Mouse (Mus musculus) lung, postnatal 25 days (tissue): ENCODE measurements around the gene Rrp9.
A peak's percentile ranks its signal among the peaks of the same experiment; 100 is the strongest.
"Not testable (repeated sequence)": the region's sequence is repeated elsewhere in the genome, so short reads cannot be mapped to it uniquely, and the experiment has no call there.

ENCODE experiments used
- DNase-seq: peaks from one replicate; pipeline ENCODE4 v3.0.0; 2022; ENCODE audit warnings: low spot score

The Rrp9 gene

DNA sequence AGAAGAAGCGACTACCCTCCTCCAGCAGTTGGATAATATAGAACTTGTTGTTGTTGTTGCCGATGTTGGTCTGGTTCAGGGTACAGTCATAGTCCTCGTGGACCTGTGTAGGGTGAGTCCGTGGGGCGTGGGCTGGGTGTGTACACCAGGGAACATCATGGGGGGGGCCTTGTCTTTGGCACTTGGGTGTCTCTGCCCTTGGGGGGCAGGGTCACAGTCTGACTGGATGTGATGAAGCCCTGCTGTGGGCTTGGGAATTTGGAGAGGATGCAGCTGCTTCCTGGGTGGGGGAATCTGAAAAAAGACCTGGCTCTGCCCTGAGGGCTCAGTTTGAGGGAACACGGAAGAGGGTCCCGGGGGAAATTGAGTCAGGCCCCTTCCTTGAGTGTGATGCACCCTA lies 717 bp upstream of the Rrp9 start:
- peak; percentile 24 for DNase-seq

DNA sequence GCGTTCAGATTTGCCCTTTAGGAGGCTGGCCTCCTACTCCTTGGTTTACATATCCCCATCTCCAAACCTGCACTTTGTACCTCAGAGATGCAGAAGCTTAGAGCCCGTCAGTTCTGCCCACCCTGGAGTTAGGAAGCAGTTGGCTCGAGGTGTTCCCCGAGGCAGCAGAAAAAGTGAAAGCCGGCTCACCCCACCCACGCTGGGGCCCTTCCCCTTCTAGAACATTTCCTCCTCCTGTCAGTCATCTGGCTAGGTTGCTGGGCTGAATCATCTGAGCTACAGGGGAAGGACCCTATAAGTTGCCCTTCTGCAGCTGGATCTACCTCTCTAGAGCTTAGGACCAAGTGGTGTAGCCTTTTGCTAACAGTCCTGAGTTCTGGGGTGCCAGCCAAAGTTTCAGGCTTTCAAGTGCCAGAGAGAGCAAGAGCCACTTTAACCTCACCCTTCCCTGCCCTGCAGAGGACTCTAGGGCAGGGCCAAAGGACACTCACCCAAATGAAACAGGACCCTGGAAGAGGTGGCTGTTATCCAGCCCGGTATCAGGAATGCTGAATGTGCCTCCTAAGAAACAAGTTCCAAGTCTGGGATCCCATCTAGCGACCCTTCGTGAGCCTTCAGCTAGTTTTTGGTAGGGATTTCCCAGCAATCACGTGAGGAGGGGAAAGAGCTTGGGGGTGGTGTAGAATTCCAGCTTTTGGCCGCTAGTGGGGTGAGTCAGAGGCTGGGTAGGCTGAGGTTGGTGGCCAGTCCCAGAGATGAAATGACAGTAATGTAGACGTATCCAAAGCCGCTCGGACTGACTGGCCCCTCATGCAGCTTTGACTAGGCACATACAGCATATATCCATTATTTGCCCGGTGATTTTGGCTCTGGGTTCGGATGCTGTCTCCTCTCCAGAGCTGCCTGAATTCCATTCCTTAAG lies 500 bp downstream of the Rrp9 start:
- DNase-seq = peak; percentile 85

DNA sequence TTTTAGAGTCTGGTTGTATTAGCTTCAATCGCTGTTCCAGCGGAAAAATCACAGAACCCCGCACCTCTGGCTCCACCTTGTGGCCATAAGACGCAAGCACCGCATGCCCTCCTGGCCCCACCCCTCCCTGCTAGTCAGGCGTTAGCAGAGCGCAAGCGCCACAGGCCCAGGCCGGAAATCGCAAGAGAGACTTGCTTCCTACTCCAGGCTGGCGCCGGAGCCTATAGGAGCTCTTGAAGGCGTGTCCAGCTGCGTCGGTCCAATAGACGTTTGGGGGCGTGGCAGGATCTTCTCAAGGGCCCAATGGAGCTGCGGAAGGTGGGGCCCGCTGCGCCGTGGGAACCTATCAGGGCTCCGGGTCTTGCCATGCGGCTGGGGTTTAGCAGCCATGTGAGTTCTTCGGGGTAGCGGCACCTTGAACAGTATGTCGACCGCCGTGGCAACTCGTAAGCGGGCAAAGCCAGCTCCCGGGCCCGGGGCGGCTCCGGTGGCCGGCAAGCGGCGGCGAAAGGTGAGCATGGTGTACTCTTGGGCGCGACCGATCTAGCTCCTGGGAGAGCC lies 1.2 kb downstream of the Rrp9 start, which contains the start of gene Parp3:
Gene Parp3 (minus strand): TSS at position 26 of the 561 bp plus-strand sequence.
- DNase-seq = peak; percentile 100

DNA sequence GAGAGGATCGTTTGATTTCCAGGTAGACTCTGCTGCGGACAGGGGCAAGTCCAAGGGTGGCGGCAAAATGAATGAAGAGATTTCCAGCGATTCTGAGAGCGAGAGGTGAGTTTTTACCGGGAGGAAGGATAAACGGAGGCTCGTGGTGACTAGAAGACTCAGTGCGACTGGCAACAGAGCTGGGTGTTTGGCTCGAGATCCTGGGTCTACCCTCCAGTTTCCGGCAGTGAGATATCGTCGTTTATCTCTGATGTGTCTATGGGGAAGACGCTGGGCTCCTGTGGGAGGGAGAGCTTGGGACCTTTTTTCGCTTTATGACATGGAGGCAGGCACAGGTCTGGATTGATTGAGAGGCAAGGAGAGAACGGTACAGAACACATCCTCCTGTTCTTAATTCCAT lies 1.9 kb downstream of the Rrp9 start:
- DNase-seq = no peak

DNA sequence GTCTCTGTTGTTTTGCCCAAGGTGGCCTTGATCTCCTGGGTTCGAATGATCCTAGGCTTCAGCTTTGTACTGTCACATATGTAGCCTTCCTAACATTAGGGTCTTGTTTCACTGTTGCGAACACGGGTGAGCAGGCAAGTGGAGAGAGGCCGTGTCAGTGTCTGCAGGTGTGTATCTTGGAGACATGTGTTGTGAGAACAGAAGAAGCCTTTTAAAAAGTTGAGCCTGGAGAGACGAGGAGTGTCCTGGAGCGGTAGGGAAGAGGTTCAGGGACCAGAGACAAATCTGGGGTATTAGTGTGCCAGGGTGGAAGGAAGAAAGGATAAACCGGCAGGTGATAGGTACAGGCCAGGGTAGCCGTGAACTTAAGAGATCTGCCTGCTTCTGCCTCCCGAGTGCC lies 2.3 kb downstream of the Rrp9 start:
- DNase-seq = no peak

DNA sequence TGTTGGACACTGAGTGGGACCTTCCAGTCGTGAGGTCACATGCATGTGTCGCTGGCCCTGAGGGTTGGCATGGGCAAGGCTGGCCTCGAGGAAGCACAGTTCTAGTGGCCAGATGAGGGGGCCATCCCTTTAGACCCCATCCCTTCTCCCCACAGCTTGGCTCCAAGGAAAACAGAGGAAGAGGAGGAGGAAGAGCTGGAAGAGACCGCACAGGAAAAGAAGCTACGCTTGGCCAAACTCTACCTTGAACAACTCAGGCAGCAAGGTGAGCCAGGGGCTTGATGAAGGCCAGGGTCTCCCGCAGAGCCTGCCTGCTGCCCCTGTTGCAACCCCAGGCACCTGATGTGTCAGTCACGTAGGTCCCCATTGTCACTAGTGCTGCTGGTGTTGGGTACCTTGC lies 4.8 kb downstream of the Rrp9 start:
- no peak for DNase-seq

DNA sequence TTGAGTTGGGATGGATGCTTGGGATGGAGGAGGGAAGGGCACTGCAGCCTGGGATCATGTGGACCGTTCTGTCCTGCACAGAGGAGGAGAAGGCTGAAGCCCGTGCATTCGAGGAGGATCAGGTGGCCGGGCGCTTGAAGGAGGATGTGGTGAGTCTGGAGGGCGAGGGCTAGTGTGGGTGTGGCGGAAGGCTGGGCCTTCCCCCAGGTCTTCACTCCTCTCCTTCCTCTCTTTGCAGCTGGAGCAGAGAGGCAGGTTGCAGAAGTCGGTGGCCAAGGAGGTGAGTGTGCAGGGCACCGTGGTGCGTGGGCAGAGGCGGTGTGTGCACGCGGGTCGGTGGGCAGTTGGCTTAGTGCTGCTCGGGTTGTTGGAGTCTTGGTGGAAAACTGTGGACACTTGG lies 5.3 kb downstream of the Rrp9 start:
- no peak for DNase-seq

DNA sequence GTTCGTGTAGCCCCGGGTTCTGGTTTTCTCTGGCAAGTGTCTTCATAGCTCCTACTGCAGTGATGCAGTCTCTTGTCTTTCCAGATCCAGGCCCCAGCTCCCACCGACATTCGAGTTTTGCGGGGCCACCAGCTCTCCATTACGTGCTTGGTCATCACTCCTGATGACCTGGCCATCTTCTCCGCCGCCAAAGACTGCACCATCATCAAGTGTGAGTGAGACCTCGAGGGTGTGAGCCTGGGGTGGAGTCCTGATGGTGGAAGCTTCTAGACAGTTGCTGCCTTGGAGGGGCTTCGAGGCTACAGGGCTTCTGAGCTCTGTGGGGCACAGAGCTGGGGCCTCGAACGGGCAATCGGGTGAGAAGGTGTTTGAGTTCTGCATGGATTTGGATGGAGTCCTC lies 5.9 kb downstream of the Rrp9 start:
- DNase-seq = no peak

DNA sequence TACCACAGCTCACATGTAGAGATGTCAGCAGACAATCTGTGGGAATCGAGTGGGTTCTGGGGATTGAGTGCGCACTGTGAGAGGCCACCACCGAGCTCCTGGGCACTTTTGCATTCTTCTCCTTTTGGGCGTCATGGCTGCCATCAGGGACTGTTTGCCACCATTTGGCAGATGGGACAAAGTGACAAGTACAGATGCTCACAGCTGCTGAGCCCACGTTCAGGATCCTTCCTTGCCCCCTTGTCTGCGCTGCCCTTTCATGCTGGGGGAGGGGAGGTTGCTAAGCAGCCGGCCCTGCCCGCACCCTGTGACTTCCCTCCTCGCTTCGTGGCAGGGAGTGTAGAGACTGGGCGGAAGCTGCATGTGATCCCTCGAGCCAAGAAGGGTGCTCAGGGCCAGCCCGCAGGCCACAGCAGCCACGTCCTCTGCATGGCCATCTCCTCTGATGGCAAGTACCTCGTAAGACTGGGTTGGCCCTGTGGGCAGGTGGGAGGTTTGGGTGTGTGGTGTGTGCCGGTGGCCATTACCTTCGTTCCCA lies 6.9 kb downstream of the Rrp9 start:
- no peak for DNase-seq

DNA sequence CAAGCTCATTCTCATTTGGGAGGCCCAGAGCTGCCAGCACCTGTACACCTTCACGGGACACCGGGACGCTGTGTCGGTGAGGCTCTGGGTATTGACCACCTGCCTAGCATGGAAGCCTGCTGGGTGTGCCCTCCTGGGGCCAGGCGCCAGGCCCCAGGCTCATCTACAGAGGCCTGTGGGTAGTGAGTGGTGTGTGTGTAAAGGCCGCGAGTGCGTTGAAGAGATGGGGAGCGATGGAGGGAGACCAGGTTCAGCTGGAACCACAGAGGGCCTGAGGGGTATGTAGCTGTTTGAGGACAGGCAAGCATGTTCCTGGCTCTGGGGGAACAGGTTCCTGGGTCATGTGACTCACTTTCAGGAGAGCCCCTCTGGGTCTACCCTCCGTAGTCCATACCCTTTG lies 7.4 kb downstream of the Rrp9 start:
- no peak for DNase-seq

DNA sequence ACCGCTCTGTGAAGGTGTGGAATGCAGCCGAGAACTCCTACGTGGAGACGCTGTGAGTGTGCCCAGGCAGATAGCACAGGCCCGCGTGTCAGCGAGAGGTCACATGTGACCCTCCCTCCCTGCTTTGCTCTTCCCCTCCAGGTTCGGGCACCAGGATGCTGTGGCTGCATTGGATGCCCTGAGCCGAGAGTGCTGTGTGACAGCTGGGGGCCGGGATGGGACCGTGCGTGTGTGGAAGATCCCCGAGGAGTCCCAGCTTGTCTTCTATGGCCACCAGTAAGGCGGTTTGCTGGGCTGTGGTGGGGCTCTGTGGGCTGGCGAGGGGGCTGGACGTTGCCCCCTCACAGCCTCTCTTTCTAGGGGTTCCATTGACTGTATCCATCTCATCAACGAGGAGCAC lies 7.8 kb downstream of the Rrp9 start:
- DNase-seq = no peak

DNA sequence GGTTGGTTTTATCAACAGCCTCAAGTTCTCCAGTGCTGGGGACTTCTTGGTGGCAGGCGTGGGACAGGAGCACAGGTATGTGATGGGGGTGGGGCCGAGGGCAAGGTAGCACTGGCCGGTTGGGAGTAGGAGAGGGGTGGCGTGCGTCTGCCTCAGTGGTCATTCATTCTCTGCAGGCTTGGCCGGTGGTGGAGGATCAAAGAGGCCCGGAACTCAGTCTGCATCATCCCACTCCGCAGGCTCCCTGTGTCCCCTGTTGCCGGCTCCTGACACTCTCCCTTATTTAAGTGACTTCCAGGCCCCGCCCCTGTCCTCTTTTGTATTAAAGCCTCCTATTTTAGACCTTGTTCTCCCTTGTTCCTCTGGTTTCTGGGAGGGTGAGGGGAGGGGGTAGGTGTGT lies 9.3 kb downstream of the Rrp9 start:
- no peak for DNase-seq

DNA sequence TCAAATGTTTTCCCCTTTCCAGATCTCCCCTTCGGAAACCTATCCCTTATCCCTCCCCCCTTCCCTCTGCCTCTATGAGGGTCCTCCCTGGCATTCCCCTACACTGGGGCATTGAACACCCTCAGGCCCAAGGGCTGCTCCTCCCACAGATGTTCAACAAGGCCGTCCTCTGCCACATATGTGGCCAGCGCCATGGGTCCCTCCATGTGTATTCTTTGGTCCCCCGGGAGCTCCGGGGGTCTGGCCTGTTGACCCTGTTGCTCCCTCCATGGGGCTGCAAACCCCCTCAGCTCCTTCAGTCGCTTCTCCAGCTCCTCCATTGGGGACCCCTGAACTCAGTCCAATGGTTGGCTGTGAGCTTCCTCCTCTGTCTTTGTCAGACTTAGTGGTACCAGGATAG lies 11.8 kb downstream of the Rrp9 start:
- not testable (repeated sequence) for DNase-seq

DNA sequence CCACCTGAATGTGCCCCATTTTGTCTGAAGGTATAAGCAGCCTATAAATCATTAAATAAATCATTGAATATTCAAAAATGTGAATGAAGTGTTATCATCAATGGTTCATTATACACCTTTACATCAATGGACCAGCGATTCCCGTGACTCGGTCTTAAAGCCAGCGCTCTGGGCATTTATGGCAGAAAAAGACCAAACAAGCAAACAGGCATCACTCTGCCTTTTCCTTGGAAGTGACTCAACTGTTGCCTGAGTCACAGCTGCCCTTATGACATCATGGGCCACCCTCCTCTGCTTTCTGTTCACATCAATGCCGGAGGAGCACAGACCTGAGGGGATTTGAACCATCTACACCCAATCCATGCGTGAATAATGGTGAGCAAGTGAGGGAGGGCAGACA lies 23.9 kb downstream of the Rrp9 start, which contains the start of gene Iqcf1:
Gene Iqcf1 (plus strand): TSS at position 301 of the 400 bp plus-strand sequence.
- DNase-seq = no peak

DNA sequence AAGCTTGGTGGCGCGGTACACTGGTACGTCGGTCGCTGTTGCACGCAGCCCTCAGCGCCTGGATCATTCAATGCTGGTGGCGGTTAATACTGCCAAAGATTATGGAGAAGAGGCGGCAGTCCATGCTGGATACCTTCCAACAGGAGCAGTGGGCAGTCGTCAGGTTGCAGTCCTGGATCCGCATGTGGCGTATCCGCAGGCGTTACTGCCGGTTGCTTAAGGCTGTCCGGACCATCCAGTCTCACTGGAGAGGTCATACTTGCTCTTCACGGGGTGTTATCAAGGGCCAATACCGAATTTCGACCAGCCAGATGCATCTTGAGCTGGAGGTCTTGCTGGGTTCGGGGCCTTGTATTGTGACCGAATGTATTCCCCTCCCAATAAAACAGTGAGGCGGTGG lies 26.1 kb downstream of the Rrp9 start:
- no peak for DNase-seq

DNA sequence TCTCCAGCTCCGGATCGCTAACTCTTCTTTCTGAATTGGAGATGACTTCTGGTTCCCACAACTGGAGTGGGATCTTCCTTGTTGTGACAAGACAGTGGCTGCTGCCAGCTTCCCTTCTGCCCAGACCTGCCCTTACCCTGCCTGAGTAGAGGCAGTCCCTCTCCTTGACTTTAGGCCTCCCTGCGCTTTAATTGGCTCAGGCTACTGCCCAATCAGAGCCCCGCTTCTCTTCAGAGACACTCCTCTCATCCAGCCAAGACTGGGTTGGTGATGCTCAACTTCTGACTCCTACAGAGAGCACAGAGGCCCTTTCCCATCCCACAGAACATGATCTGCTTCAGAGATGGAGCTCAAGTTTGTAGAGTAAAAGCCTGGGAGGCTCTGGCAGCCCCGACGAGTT lies 28.5 kb downstream of the Rrp9 start:
- DNase-seq = no peak

DNA sequence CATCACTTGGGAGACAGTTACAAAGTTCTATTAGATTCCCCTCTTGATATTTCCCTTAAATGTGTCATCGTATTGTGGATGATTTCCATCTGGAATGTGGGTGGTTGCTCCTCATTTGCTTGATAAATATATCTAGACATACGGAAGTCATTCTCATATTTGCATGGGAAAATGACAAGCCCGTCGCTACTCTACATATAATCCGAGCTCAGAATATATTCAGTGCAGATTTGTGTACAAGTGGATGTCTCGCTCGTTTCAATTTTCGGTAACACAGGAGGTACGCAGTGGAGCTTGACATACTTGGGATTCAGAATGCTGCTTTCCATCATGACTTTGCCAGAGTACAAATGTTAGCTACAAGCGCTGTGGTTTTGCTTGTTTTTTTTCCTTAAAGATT lies 33.6 kb downstream of the Rrp9 start:
- DNase-seq = no peak

DNA sequence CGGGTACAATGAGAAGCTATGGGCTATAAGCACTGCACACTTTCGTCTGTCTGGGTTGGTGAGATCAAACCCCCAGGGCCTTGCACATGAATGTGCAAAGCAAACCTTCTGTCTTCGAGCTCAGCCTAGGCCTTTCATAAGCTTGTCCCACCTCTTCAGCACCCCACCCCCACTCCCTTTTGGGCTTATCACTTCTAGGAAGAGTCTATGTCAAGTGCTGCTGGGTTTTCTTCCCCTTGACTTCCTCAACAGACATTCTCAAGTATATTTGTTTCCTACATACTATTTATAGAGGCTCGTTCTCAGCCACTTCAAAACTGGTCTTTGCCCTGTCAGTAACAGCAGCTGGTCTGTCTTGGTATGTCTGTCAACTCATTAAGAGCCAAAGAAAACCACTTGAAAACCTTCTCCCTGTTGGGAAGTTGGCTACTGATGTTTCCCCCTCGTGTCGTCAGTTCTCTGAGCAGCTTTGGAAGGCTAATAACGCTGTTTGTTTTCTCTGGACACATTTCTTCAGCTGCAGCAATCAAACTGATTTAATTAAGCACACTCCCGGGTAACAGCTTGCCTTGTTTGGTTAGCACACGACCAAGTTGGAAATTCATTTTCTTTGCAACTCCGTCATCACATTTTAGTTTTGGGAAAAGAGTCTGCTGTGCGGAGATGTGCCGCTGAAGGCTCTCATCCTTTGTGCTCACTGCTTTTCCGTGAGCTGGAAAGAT lies 37.1 kb downstream of the Rrp9 start:
- DNase-seq = peak; percentile 15

DNA sequence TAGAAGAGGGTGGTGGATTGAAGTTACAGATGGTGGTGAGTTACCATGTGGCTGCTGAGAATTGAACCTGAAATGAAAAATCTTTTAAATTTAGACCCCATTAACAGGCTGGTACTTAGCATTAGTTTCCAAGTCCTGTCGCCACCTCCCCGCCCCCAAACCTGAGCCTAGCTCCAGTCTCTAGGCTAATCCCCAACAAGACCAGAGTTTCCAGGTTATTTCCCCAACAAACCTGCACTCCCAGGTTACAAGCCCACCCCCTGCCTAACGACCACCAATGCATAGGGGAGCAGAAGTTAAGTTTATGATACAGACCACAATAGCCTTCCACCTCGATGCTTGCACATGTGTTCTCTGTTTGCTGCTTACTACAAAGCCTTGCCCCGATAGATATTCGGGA lies 37.8 kb downstream of the Rrp9 start:
- no peak for DNase-seq

DNA sequence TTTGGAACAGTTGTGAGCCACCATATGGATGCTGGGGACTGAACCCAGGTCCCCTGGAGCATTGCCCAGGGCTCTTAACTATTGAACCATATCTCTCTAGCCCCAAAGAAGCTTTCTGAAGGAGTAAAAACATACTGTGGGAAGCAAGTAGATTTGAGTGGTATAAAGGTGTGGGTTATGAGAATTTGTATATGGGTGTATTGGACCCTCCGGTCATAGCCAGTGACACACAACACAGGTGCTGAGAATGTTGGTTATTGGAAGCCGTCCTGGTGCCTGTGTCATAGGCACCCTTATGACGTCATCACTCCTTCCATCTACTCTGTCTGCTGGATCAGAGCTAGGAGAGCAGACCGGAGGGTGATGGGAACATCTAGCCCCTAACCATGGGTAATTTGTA lies 38.5 kb downstream of the Rrp9 start, which contains the start of gene Iqcf5:
Gene Iqcf5 (plus strand): TSS at position 301 of the 400 bp plus-strand sequence.
- DNase-seq = no peak

DNA sequence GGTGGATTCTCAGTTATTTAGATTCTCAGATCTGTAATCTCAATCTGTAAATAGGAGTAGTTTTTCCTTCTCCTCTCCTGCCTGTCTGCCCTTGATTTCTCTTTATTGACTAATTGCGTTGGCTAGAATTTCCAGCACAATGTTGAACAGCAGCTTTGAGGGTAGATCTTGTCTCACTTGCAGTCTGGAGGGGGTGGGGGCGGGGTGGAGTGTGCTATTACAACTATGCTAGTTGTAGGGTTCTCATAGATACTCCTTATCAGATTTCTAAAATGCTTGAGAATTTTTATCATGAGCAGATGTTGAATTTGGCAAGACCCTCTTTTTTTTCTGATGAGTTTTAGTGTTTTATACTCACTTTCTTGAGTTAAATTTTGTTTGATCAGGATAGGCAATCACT lies 43.7 kb downstream of the Rrp9 start:
- no peak for DNase-seq

DNA sequence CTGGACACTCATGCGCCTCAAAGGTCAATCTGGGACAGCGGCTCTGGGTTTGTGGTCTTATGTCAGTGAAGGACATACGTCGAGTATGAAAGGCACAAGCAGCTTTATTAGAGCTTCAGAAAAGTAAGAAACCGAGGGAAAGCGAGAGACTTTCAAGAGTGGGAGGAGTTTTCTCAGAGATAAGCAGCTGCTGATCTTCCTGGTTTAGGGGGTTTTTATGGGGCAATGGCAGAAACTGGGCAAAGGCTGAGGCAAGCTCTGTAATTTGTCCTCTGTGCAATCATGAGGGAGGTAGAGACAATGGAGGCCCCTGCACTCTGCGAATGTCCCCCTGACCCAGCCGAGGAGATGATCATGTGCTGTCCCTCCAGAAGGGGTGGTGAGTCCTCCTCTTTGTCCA lies 44.1 kb downstream of the Rrp9 start:
- no peak for DNase-seq

DNA sequence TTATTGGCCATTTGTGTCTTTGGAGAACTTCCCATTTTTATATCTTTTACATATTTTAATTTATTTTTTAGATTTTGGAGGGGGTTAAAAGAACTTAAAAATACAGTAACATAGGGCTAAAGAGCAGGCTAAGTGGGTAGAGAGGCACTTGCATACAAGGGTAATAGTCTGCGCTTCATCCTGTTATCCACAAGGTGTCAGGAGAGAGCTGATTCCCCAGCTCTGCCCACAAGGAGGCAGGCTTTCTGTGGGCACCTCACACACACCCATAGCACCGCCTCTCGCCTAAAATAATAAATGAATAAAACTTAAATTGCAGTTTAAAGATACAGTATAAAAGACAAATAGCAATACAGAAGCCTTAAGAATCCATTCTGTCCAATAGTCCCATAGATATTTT lies 56.1 kb downstream of the Rrp9 start:
- DNase-seq = peak; percentile 7
